Mouse (Mus musculus): ENCODE data around the gene Mknk2.

GRCm38 (mm10) chr10:80646936-80647335 is 31.0 kb downstream of the Mknk2 start:
- TF ChIP-seq POLR2A (IDR thresholded peaks at IDR 0.05; ENCODE audit: low read depth, low read length) (no peak), CTCF (conservative IDR thresholded peaks at IDR 0.05; ENCODE audit: insufficient read depth, insufficient read length, low read depth, low read length) (no peak)

Data from kidney, adult 2 months (tissue).